In the genomic region with DNA sequence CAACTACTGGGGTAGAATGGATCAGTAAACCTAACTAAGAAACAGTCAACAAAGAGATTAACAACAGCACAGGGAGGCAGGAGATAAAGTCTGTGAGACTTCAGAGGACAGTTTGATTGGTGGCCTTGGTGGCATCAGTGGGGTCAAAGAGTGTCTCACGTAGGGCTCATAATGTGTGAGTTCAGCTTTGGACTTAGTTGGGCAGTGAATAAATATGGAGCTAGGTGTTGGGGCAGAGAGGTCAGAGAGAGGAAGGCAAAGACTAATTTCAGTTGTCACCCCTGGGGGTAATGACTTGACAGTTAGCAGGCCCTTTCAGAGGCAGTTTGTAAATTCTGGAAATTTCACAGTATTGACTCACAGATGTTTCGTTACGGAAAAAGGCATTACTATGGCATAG, we compare ENCODE assay signal across 17 mouse cellular contexts.
"Had no signal": no experiment of that assay in that cellular context is flagged by ENCODE, and none has a peak within 500 bp of the region (broad histone marks: within the 10 kb centered on the region; RNA-seq: fewer than 3 reads in every experiment).

No protein-coding gene starts in this region.

- H3K9me3 ChIP-seq: midbrain, embryonic 10.5 days; midbrain, embryonic 12.5 days; neural tube, embryonic 13.5 days; neural tube, embryonic 15.5 days had no signal

- H3K36me3 ChIP-seq: midbrain, embryonic 10.5 days; midbrain, embryonic 12.5 days; neural tube, embryonic 13.5 days; neural tube, embryonic 15.5 days had no signal

- H3K9ac ChIP-seq: lung, embryonic 14.5 days; midbrain, embryonic 12.5 days; neural tube, embryonic 13.5 days; neural tube, embryonic 15.5 days had no signal

- ATAC-seq: midbrain, embryonic 16.5 days had no signal

- H3K4me2 ChIP-seq: lung, embryonic 14.5 days; midbrain, embryonic 12.5 days; neural tube, embryonic 13.5 days; neural tube, embryonic 15.5 days had no signal

- DNase-seq: lung, embryonic 14.5 days; lung, postnatal 4 days; midbrain, embryonic 14.5 days; retina, postnatal 1 day; right cerebral cortex, adult 18-20 months; right cerebral cortex, postnatal 25 days; right cerebral cortex, postnatal 4 days; spleen, adult 18-20 months; thymus, adult 18-20 months; thymus, postnatal 14 days; thymus, postnatal 36 days had no signal

- H3K27me3 ChIP-seq: midbrain, embryonic 12.5 days; neural tube, embryonic 13.5 days; neural tube, embryonic 15.5 days had no signal

- H3K4me1 ChIP-seq: midbrain, embryonic 12.5 days; neural tube, embryonic 13.5 days; neural tube, embryonic 15.5 days had no signal

- H3K27ac ChIP-seq: midbrain, embryonic 10.5 days; midbrain, embryonic 12.5 days; neural tube, embryonic 13.5 days; neural tube, embryonic 15.5 days had no signal

- H3K4me3 ChIP-seq: midbrain, embryonic 10.5 days; midbrain, embryonic 12.5 days; myocyte; neural tube, embryonic 13.5 days; neural tube, embryonic 15.5 days had no signal
